ENCODE assay signal across 7 mouse cellular contexts in genomic region chr6:30459811-30460749, GRCm38 (mm10). TPM values are rescaled to one million over a fixed set of nuclear protein-coding genes. Genes with fewer than 3 reads are reported as not detected.
DNase-seq lines count a peak whose midpoint lies in the region; ATAC-seq and TF ChIP-seq lines count a peak whose summit lies in the region.

No protein-coding gene starts in this region.

- no peaks in the 10 kb centered on the region for H3K9me3 ChIP-seq in intestine, embryonic 16.5 days (ENCODE audit: control insufficient read depth, low read length)
- no peaks in the 10 kb centered on the region for H3K9me3 ChIP-seq in limb, embryonic 12.5 days
- H3K9me3 ChIP-seq in midbrain, embryonic 13.5 days = no peaks in the 10 kb centered on the region

- TF ChIP-seq CTCF in small intestine, adult 2 months (IDR thresholded peaks at IDR 0.05; ENCODE audit: extremely low read depth, insufficient read length, insufficient replicate concordance, low read depth, low read length) = peak; percentile 78

- WGBS in intestine, embryonic 16.5 days = 6% methylated on average over 40 of the region's 40 CpGs
- WGBS in limb, embryonic 12.5 days = 6% methylated on average over 40 of the region's 40 CpGs
- 5% methylated on average over 40 of the region's 40 CpGs for WGBS in midbrain, embryonic 13.5 days
- WGBS in small intestine, adult 2 months = 15% methylated on average over 40 of the region's 40 CpGs

- peaks cover 7% of the 10 kb centered on the region; the same call in 1 of the 2 replicates for H3K36me3 ChIP-seq in intestine, embryonic 16.5 days (ENCODE audit: control insufficient read depth, insufficient read depth, low read length)
- peaks cover 16% of the 10 kb centered on the region for H3K36me3 ChIP-seq in limb, embryonic 12.5 days
- peaks cover 9% of the 10 kb centered on the region for H3K36me3 ChIP-seq in midbrain, embryonic 13.5 days
- H3K36me3 ChIP-seq in small intestine, adult 2 months (ENCODE audit: control insufficient read depth, insufficient read depth, low read length) = no peaks in the 10 kb centered on the region

- ATAC-seq in granulocyte monocyte progenitor cell, adult 5-6 weeks (replicated peaks; ENCODE audit: poor library complexity, severe bottlenecking) = peak; percentile 86
- ATAC-seq in intestine, embryonic 16.5 days = peak; percentile 40
- ATAC-seq in limb, embryonic 12.5 days (ENCODE audit: insufficient number of reproducible peaks, insufficient read depth, low FRiP score, low TSS enrichment, low read depth) = no peak; the same call in 1 of the 2 replicates
- ATAC-seq in midbrain, embryonic 13.5 days = peak; percentile 48

- DNase-seq in adrenal gland, postnatal 36 days = peak; percentile 83 to 92
- peak; percentile 70 for DNase-seq in embryo, embryonic 11.5 days (ENCODE audit: low read depth, low spot score)

- peak overlapping the region; percentile 71 for H3K27ac ChIP-seq in intestine, embryonic 16.5 days (ENCODE audit: low read length)
- peak overlapping the region; percentile 98 for H3K27ac ChIP-seq in limb, embryonic 12.5 days
- peak overlapping the region; percentile 98 for H3K27ac ChIP-seq in midbrain, embryonic 13.5 days
- no peak overlapping the region for H3K27ac ChIP-seq in small intestine, adult 2 months (ENCODE audit: insufficient read depth, low read depth, low read length)

- no peak for TF ChIP-seq POLR2A in small intestine, adult 2 months (IDR thresholded peaks at IDR 0.05; ENCODE audit: low read depth, low read length)

- H3K9ac ChIP-seq in intestine, embryonic 16.5 days (ENCODE audit: low read depth, low read length) = peak overlapping the region; percentile 79
- H3K9ac ChIP-seq in limb, embryonic 12.5 days (replicated peaks) = peak overlapping the region; percentile 61
- H3K9ac ChIP-seq in midbrain, embryonic 13.5 days (replicated peaks) = peak overlapping the region; percentile 72

- peaks cover 31% of the 10 kb centered on the region for H3K4me1 ChIP-seq in intestine, embryonic 16.5 days (ENCODE audit: control insufficient read depth, insufficient read depth, low read length)
- peaks cover 45% of the 10 kb centered on the region for H3K4me1 ChIP-seq in limb, embryonic 12.5 days (replicated peaks)
- peaks cover 39% of the 10 kb centered on the region for H3K4me1 ChIP-seq in midbrain, embryonic 13.5 days (replicated peaks)
- peaks cover 9% of the 10 kb centered on the region for H3K4me1 ChIP-seq in small intestine, adult 2 months (ENCODE audit: control insufficient read depth, insufficient read depth, insufficient read length, low read length)

- no peaks in the 10 kb centered on the region for H3K27me3 ChIP-seq in intestine, embryonic 16.5 days (replicated peaks; ENCODE audit: control insufficient read depth, insufficient read depth, low read length)
- H3K27me3 ChIP-seq in limb, embryonic 12.5 days = no peaks in the 10 kb centered on the region
- peaks cover 6% of the 10 kb centered on the region; the same call in 1 of the 2 replicates for H3K27me3 ChIP-seq in midbrain, embryonic 13.5 days
- no peaks in the 10 kb centered on the region for H3K27me3 ChIP-seq in small intestine, adult 2 months (ENCODE audit: control insufficient read depth, insufficient read depth, low read length)

- H3K4me3 ChIP-seq in intestine, embryonic 16.5 days (ENCODE audit: low read length) = peak overlapping the region; percentile 55
- H3K4me3 ChIP-seq in limb, embryonic 12.5 days (replicated peaks) = peak overlapping the region; percentile 37
- peak overlapping the region; percentile 43 for H3K4me3 ChIP-seq in midbrain, embryonic 13.5 days (replicated peaks)
- H3K4me3 ChIP-seq in small intestine, adult 2 months (ENCODE audit: low read depth, low read length) = peak overlapping the region; percentile 63

- H3K4me2 ChIP-seq in intestine, embryonic 16.5 days (ENCODE audit: low read depth, low read length) = peak overlapping the region; percentile 90
- H3K4me2 ChIP-seq in limb, embryonic 12.5 days = peak overlapping the region; percentile 55
- H3K4me2 ChIP-seq in midbrain, embryonic 13.5 days (replicated peaks) = peak overlapping the region; percentile 65

RNA-seq across cellular contexts. Expression of gene Tmem209, which starts 49.5 kb away (rescaled TPM):
- 10 to 100 TPM; 23.3 to 27.3 TPM for total RNA-seq in adrenal gland, postnatal 36 days (2021)
- 45.0 and 65.8 TPM in 2 replicates for total RNA-seq in granulocyte monocyte progenitor cell, adult 5-6 weeks (2014; fragmentation: Nextera tagmentation)
- 34.0 and 38.2 TPM in 2 replicates for total RNA-seq in granulocyte monocyte progenitor cell, adult 5-6 weeks (2017)
- polyA plus RNA-seq in intestine, embryonic 16.5 days (2015; fragmentation: Nextera tagmentation; extraction: Ambion mirVana) = 33.0 and 34.0 TPM in 2 replicates
- 36.4 and 39.9 TPM in 2 replicates for polyA plus RNA-seq in limb, embryonic 12.5 days (2016; fragmentation: Nextera tagmentation; extraction: Ambion mirVana)
- 42.0 and 42.1 TPM in 2 replicates for polyA plus RNA-seq in midbrain, embryonic 13.5 days (2015; fragmentation: Nextera tagmentation; extraction: Ambion mirVana)
- 7.3 and 11.4 TPM in 2 replicates for polyA plus RNA-seq in small intestine, adult 2 months (2012; rRNA removed)

RNA-seq across cellular contexts. Expression of gene Ssmem1, which starts 49.6 kb away (rescaled TPM):
- total RNA-seq in adrenal gland, postnatal 36 days (2021) = under 1 TPM in 1 of 2 experiments, not detected in 1; 0.23 TPM
- total RNA-seq in granulocyte monocyte progenitor cell, adult 5-6 weeks (2014; fragmentation: Nextera tagmentation) = not detected in 2 replicates
- 0.21 TPM in 1 of 2 replicates, not detected in the other for total RNA-seq in granulocyte monocyte progenitor cell, adult 5-6 weeks (2017)
- not detected in 2 replicates for polyA plus RNA-seq in intestine, embryonic 16.5 days (2015; fragmentation: Nextera tagmentation; extraction: Ambion mirVana)
- polyA plus RNA-seq in limb, embryonic 12.5 days (2016; fragmentation: Nextera tagmentation; extraction: Ambion mirVana) = 0.50 TPM in 1 of 2 replicates, not detected in the other
- 0.31 TPM in 1 of 2 replicates, not detected in the other for polyA plus RNA-seq in midbrain, embryonic 13.5 days (2015; fragmentation: Nextera tagmentation; extraction: Ambion mirVana)
- polyA plus RNA-seq in small intestine, adult 2 months (2012; rRNA removed) = not detected in 2 replicates

RNA-seq across cellular contexts. Expression of gene Klhdc10, which starts 58.4 kb away (rescaled TPM):
- 10 to 100 TPM; 70.6 to 87.3 TPM for total RNA-seq in adrenal gland, postnatal 36 days (2021)
- total RNA-seq in granulocyte monocyte progenitor cell, adult 5-6 weeks (2014; fragmentation: Nextera tagmentation) = 30.9 and 31.9 TPM in 2 replicates
- total RNA-seq in granulocyte monocyte progenitor cell, adult 5-6 weeks (2017) = 52.7 and 57.6 TPM in 2 replicates
- polyA plus RNA-seq in intestine, embryonic 16.5 days (2015; fragmentation: Nextera tagmentation; extraction: Ambion mirVana) = 10.0 and 11.6 TPM in 2 replicates
- 41.8 and 49.8 TPM in 2 replicates for polyA plus RNA-seq in limb, embryonic 12.5 days (2016; fragmentation: Nextera tagmentation; extraction: Ambion mirVana)
- 35.2 and 35.6 TPM in 2 replicates for polyA plus RNA-seq in midbrain, embryonic 13.5 days (2015; fragmentation: Nextera tagmentation; extraction: Ambion mirVana)
- polyA plus RNA-seq in small intestine, adult 2 months (2012; rRNA removed) = 6.6 and 7.1 TPM in 2 replicates
